Mouse (Mus musculus) sigmoid colon, adult 10 weeks (tissue): ENCODE measurements around the gene Mageb1. TPM values are rescaled to one million over a fixed set of nuclear protein-coding genes. Genes with fewer than 3 reads are reported as not detected.

Experiments used
- polyA plus RNA-seq: library from polyadenylated mRNA; stranded (reverse); fragments of 350-450 nt; fragmentation: Illumina TruSeq; extraction: RNeasy Lipid Tissue Mini Kit (QIAGEN cat#74804); gene quantifications from one replicate; pipeline ENCODE4 v1.2.3, GENCODE M21; 2014; ENCODE audit warnings: low read depth, low replicate concordance

The Mageb1 gene
- not detected for polyA plus RNA-seq

GRCm38 (mm10) chrX:92016233-92016632 is at the start of gene Mageb1:
TSS of gene Mageb1 (minus strand) at chrX:92016333.

Other genes with a start within 250 kb of the Mageb1 start
- not detected for gene Mageb5, start 233.3 kb downstream of the Mageb1 start, polyA plus RNA-seq